Mouse (Mus musculus): Measurements from ENCODE around the gene Gucy1b2. TPM values are rescaled to one million over a fixed set of nuclear protein-coding genes. Genes with fewer than 3 reads are reported as not detected.

Gene Gucy1b2
- polyA plus RNA-seq, 1 experiment from 2014 or later = 0.14 TPM

DNA sequence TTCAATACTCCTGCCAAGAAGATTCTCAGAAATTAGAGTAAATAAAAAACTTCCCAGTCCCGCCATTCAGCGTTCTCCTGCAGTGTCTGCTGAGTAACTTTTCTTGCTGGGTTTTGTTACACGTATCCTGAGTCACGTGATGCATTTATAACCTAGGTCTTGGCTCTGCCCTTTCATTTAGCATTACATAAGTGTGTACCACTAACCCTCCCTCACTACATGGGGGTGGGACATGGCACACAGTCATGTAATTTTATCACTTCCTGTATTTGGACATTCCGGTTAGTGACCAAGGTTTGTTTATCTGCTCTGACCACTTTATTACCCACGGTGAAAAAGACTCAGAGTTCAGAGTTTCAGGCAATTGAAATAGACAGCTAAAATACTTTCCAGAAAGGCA is 85.3 kb downstream of the Gucy1b2 start:
- H3K4me3 ChIP-seq (ENCODE audit: low read depth, low read length) = no peak overlapping the region
- no peak overlapping the region for H3K9ac ChIP-seq (ENCODE audit: low read depth, low read length)
- no peaks in the 10 kb centered on the region for H3K4me1 ChIP-seq (replicated peaks; ENCODE audit: control insufficient read depth, insufficient read depth, low read length)
- H3K27ac ChIP-seq (ENCODE audit: low read depth, low read length) = no peak overlapping the region
- ATAC-seq (ENCODE audit: low FRiP score) = no peak
- H3K9me3 ChIP-seq (ENCODE audit: control insufficient read depth, low read length) = no peaks in the 10 kb centered on the region
- H3K4me2 ChIP-seq (replicated peaks; ENCODE audit: low read depth, low read length) = no peak overlapping the region
- 80% methylated on average over 6 of the region's 6 CpGs for WGBS
- H3K27me3 ChIP-seq (ENCODE audit: control insufficient read depth, insufficient read depth, low read length) = no peaks in the 10 kb centered on the region
- no peaks in the 10 kb centered on the region for H3K36me3 ChIP-seq (ENCODE audit: control insufficient read depth, insufficient read depth, low read length)
- DNase-seq (ENCODE audit: low spot score) = no peak

DNA sequence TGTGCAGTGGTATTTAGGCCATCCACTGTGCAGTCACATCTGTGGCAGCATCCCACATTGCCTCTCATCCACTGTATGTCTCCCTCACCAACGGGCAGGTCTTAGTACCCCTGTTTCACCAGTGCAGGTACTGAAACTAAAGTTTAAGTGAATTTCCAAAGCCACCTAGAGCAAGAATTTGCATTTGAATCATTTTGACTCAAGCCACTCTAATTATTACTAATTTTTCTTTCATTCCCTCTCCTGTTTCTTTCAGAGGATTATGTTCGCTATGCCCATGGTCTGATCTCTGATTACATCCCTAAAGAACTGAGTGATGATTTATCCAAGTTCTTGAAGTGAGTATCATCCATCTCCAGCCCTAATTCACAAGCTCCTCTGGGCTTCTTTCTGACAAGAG is 92.3 kb downstream of the Gucy1b2 start:
- Histone ChIP-seq H3K27ac (ENCODE audit: low read depth, low read length) (no peak overlapping the region), H3K27me3 (ENCODE audit: control insufficient read depth, insufficient read depth, low read length) (no peaks in the 10 kb centered on the region), H3K9me3 (ENCODE audit: control insufficient read depth, low read length) (no peaks in the 10 kb centered on the region), H3K4me1 (replicated peaks; ENCODE audit: control insufficient read depth, insufficient read depth, low read length) (no peaks in the 10 kb centered on the region), H3K9ac (ENCODE audit: low read depth, low read length) (no peak overlapping the region), H3K4me3 (ENCODE audit: low read depth, low read length) (no peak overlapping the region), H3K4me2 (replicated peaks; ENCODE audit: low read depth, low read length) (no peak overlapping the region), H3K36me3 (ENCODE audit: control insufficient read depth, insufficient read depth, low read length) (no peaks in the 10 kb centered on the region)
- no peak for DNase-seq (ENCODE audit: low spot score)
- no peak for ATAC-seq (ENCODE audit: low FRiP score)
- WGBS = 86% methylated on average over 2 of the region's 2 CpGs

DNA sequence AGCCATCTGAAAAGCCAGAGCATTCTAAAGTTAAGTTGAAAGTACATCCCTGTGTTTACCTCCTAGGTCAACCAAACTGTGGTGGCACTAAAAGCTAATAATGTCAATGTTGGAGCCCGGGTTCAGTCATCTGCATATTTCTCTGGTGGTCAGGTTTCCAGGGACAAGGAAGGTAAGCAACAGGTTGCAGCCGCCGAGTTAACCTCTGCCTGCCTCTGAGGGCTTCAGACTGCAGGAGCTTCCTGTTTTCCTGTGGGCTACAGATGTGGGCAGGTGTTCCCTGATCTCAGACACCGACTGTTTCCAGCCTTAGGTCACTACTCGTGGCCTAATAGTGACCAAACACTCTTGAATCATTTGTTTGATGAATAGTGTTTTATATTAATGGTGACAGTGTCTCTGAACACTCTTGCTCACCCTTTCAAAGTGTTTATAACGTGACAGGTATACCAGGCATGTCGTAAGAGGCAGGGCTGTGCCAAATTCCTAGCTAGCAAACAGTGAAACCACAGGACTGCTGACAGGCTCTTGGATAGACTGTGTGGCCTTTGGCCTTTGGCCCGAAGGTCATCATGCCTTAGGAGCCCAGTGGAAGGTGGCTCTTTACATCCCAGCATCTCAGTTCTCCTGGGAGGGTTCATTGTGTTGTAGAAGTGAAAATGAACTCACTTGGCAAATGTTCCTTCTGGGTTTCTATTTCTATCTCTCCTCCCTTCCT is 94.7 kb downstream of the Gucy1b2 start:
- Histone ChIP-seq H3K4me2 (replicated peaks; ENCODE audit: low read depth, low read length) (no peak overlapping the region), H3K36me3 (ENCODE audit: control insufficient read depth, insufficient read depth, low read length) (no peaks in the 10 kb centered on the region), H3K4me3 (ENCODE audit: low read depth, low read length) (no peak overlapping the region), H3K27me3 (ENCODE audit: control insufficient read depth, insufficient read depth, low read length) (no peaks in the 10 kb centered on the region), H3K9me3 (ENCODE audit: control insufficient read depth, low read length) (no peaks in the 10 kb centered on the region), H3K9ac (ENCODE audit: low read depth, low read length) (no peak overlapping the region), H3K4me1 (replicated peaks; ENCODE audit: control insufficient read depth, insufficient read depth, low read length) (no peaks in the 10 kb centered on the region), H3K27ac (ENCODE audit: low read depth, low read length) (no peak overlapping the region)
- WGBS = 73% methylated on average over 8 of the region's 8 CpGs
- no peak for DNase-seq (ENCODE audit: low spot score)
- no peak for ATAC-seq (ENCODE audit: low FRiP score)

DNA sequence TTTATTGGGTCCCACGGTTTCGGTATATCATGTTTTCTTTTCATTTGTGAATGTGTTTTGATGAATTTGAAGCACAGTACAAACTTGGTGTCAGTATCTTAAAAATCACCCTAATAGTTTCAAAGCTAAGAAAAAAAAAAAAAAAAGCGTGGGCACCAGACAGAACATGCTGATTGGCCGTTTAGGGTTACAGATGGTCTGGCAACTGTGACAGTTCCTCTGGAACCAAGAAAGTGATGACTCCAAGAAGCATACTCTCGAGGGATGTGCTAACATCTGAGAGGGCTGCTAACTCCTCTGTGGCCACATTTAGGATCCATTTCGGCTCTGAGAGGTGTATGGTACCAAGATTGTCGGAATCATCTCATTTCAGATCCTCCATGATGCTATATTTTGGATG is 100.9 kb downstream of the Gucy1b2 start:
- no peak overlapping the region for H3K27ac ChIP-seq (ENCODE audit: low read depth, low read length)
- DNase-seq (ENCODE audit: low spot score) = no peak
- no peak overlapping the region for H3K4me2 ChIP-seq (replicated peaks; ENCODE audit: low read depth, low read length)
- no peaks in the 10 kb centered on the region for H3K9me3 ChIP-seq (ENCODE audit: control insufficient read depth, low read length)
- no peaks in the 10 kb centered on the region for H3K4me1 ChIP-seq (replicated peaks; ENCODE audit: control insufficient read depth, insufficient read depth, low read length)
- no peak overlapping the region for H3K4me3 ChIP-seq (ENCODE audit: low read depth, low read length)
- H3K9ac ChIP-seq (ENCODE audit: low read depth, low read length) = no peak overlapping the region
- WGBS = 88% methylated on average over 7 of the region's 7 CpGs
- no peaks in the 10 kb centered on the region for H3K36me3 ChIP-seq (ENCODE audit: control insufficient read depth, insufficient read depth, low read length)
- no peaks in the 10 kb centered on the region for H3K27me3 ChIP-seq (ENCODE audit: control insufficient read depth, insufficient read depth, low read length)
- ATAC-seq (ENCODE audit: low FRiP score) = no peak

DNA sequence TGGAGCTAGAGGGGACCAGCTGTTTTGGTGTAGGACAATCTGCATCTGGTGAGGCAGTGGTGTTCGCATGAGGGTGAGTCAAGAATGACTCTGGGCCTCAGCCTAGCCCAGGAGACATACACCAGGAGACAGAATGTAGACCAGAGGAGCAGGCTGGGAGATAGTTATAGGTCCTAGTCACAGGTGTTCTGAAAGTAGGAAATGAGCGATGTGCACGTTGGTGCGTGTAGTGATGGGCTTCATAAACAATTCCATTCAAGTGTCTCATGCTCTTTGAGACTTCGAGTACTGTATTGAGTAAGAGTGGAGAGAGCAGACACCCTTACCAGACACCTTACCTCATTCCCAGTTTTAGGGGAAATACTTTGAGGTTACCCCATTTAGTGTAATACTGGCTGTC is 102.3 kb downstream of the Gucy1b2 start:
- H3K27ac ChIP-seq (ENCODE audit: low read depth, low read length) = no peak overlapping the region
- H3K9ac ChIP-seq (ENCODE audit: low read depth, low read length) = no peak overlapping the region
- no peaks in the 10 kb centered on the region for H3K9me3 ChIP-seq (ENCODE audit: control insufficient read depth, low read length)
- no peak for ATAC-seq (ENCODE audit: low FRiP score)
- no peak overlapping the region for H3K4me3 ChIP-seq (ENCODE audit: low read depth, low read length)
- DNase-seq (ENCODE audit: low spot score) = no peak
- no peaks in the 10 kb centered on the region for H3K36me3 ChIP-seq (ENCODE audit: control insufficient read depth, insufficient read depth, low read length)
- no peaks in the 10 kb centered on the region for H3K27me3 ChIP-seq (ENCODE audit: control insufficient read depth, insufficient read depth, low read length)
- WGBS = 91% methylated on average over 5 of the region's 5 CpGs
- H3K4me1 ChIP-seq (replicated peaks; ENCODE audit: control insufficient read depth, insufficient read depth, low read length) = no peaks in the 10 kb centered on the region
- no peak overlapping the region for H3K4me2 ChIP-seq (replicated peaks; ENCODE audit: low read depth, low read length)

DNA sequence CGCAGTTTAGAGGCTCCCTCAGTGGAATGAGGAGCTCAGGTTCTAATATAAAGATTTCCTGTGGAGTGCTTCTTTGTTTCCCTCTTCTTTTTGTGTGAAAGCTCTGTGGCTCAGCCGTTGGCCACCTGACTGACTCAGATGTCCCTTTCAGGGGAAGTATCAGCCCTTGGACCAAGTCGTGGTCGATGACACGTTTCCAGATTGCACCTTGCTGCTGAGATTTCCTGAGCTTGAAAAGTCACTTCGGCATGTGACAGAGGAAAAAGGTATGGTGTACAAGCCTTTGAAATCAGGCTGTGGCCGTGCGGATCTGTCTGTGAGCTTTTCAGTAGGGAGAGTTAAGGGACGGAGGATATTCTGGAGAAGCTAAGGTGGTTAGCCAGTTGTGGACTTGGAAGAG is 102.7 kb downstream of the Gucy1b2 start:
- DNase-seq (ENCODE audit: low spot score) (no peak), ATAC-seq (ENCODE audit: low FRiP score) (no peak)
- no peak overlapping the region for H3K4me3 ChIP-seq (ENCODE audit: low read depth, low read length)
- no peaks in the 10 kb centered on the region for H3K9me3 ChIP-seq (ENCODE audit: control insufficient read depth, low read length)
- no peaks in the 10 kb centered on the region for H3K4me1 ChIP-seq (replicated peaks; ENCODE audit: control insufficient read depth, insufficient read depth, low read length)
- no peaks in the 10 kb centered on the region for H3K27me3 ChIP-seq (ENCODE audit: control insufficient read depth, insufficient read depth, low read length)
- H3K36me3 ChIP-seq (ENCODE audit: control insufficient read depth, insufficient read depth, low read length) = no peaks in the 10 kb centered on the region
- no peak overlapping the region for H3K9ac ChIP-seq (ENCODE audit: low read depth, low read length)
- 80% methylated on average over 9 of the region's 9 CpGs for WGBS
- no peak overlapping the region for H3K27ac ChIP-seq (ENCODE audit: low read depth, low read length)
- H3K4me2 ChIP-seq (replicated peaks; ENCODE audit: low read depth, low read length) = no peak overlapping the region

DNA sequence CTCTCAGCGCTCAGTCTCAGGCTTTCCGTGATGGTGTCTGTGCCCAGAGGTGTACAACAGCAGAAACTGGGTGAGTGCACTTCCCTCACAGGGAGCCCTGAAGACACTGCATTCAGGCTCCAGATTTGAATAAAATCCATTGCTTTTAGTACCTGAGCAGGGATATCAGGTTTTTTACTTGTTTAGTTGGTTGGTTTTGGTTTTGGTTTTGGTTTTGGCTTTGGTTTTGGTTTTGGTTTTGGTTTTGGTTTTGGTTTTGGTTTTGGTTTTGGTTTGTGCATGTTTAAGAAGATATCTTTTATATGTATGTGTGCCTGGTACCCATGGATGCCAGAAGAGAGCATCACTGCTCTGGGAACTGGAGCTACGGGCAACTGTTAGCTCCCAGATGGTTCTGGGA is 105.2 kb downstream of the Gucy1b2 start:
- Histone ChIP-seq H3K4me3 (ENCODE audit: low read depth, low read length) (no peak overlapping the region), H3K4me2 (replicated peaks; ENCODE audit: low read depth, low read length) (no peak overlapping the region), H3K9ac (ENCODE audit: low read depth, low read length) (no peak overlapping the region), H3K9me3 (ENCODE audit: control insufficient read depth, low read length) (no peaks in the 10 kb centered on the region), H3K27me3 (ENCODE audit: control insufficient read depth, insufficient read depth, low read length) (no peaks in the 10 kb centered on the region), H3K36me3 (ENCODE audit: control insufficient read depth, insufficient read depth, low read length) (no peaks in the 10 kb centered on the region), H3K4me1 (replicated peaks; ENCODE audit: control insufficient read depth, insufficient read depth, low read length) (no peaks in the 10 kb centered on the region), H3K27ac (ENCODE audit: low read depth, low read length) (no peak overlapping the region)
- DNase-seq (ENCODE audit: low spot score) (no peak), ATAC-seq (ENCODE audit: low FRiP score) (no peak)
- 86% methylated on average over 3 of the region's 3 CpGs for WGBS

DNA sequence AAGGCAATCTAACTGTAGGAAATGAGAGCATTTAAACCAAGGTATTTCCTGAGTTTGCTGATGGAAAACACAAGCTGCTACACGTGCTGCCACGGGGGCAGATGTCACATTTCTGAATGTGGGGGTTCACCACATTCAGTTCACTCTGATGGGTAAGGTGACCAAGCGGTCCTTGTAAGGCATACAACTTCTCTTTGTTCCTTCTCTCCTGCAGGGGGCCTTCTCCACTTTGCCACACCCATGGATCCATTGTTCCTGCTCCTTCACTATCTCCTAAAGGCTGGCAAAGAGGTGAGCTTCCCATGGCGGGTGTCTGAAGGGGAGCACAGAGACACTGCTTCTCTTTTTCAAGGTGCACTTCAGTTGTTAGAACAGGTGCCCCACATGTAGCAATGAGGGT is 105.9 kb downstream of the Gucy1b2 start:
- no peak for ATAC-seq (ENCODE audit: low FRiP score)
- no peaks in the 10 kb centered on the region for H3K36me3 ChIP-seq (ENCODE audit: control insufficient read depth, insufficient read depth, low read length)
- H3K27ac ChIP-seq (ENCODE audit: low read depth, low read length) = no peak overlapping the region
- no peaks in the 10 kb centered on the region for H3K9me3 ChIP-seq (ENCODE audit: control insufficient read depth, low read length)
- H3K4me3 ChIP-seq (ENCODE audit: low read depth, low read length) = no peak overlapping the region
- no peak overlapping the region for H3K9ac ChIP-seq (ENCODE audit: low read depth, low read length)
- DNase-seq (ENCODE audit: low spot score) = no peak
- H3K27me3 ChIP-seq (ENCODE audit: control insufficient read depth, insufficient read depth, low read length) = no peaks in the 10 kb centered on the region
- H3K4me2 ChIP-seq (replicated peaks; ENCODE audit: low read depth, low read length) = no peak overlapping the region
- H3K4me1 ChIP-seq (replicated peaks; ENCODE audit: control insufficient read depth, insufficient read depth, low read length) = no peaks in the 10 kb centered on the region
- WGBS = 82% methylated on average over 4 of the region's 4 CpGs

DNA sequence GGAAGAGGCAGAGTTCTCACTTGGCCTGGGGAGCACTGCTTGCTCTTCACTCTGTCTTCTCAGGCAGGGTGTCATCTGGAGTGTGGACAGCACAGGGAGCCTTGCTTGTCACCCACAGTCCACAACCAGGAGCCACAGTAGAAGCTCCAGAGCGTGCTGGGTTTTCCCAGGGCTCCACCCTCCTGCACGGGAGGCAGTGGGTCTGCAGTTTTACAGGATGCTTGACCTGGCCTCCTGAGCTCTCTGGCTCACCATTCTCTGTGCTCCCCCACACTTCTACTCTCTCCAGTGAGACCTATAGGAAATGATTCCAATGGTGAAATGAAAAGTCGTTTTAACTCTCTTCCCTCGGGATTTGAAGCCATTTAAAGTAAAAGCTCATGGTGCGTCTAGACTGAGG is 106.3 kb downstream of the Gucy1b2 start:
- Histone ChIP-seq H3K4me3 (ENCODE audit: low read depth, low read length) (no peak overlapping the region), H3K4me2 (replicated peaks; ENCODE audit: low read depth, low read length) (no peak overlapping the region), H3K9ac (ENCODE audit: low read depth, low read length) (no peak overlapping the region), H3K27ac (ENCODE audit: low read depth, low read length) (no peak overlapping the region), H3K4me1 (replicated peaks; ENCODE audit: control insufficient read depth, insufficient read depth, low read length) (no peaks in the 10 kb centered on the region), H3K27me3 (ENCODE audit: control insufficient read depth, insufficient read depth, low read length) (no peaks in the 10 kb centered on the region), H3K36me3 (ENCODE audit: control insufficient read depth, insufficient read depth, low read length) (no peaks in the 10 kb centered on the region), H3K9me3 (ENCODE audit: control insufficient read depth, low read length) (no peaks in the 10 kb centered on the region)
- WGBS = 80% methylated on average over 5 of the region's 5 CpGs
- DNase-seq (ENCODE audit: low spot score) = no peak
- ATAC-seq (ENCODE audit: low FRiP score) = no peak
